23 mouse cellular contexts compared by ENCODE assay signal in the genomic region with DNA sequence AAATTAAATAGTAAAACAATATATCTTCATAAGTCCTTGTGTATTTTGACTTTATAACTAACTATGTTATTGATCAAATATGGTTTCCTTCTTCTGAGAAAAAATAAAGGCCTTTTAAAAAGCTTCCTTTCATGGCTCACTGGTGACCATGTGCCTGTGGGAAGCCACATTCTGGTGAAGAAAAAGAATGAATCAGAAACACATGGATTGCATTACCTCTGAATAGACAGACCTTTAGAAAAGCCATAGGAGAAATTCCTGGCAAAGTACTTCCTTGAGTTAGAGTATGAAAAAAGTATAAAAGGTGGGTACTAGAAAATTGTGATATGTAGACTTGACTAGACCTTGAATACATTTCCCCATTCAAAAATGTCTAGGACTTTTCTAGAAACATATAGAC. TPM values are rescaled to one million over a fixed set of nuclear protein-coding genes. Genes with fewer than 3 reads are reported as not detected.
DNase-seq lines count a peak whose midpoint lies in the region; ATAC-seq and TF ChIP-seq lines count a peak whose summit lies in the region.
"Had no signal": no experiment of that assay in that cellular context is flagged by ENCODE, and none has a peak within 500 bp of the region (broad histone marks: within the 10 kb centered on the region; RNA-seq: fewer than 3 reads in every experiment).

No protein-coding gene starts in this region.

- no peaks in the 10 kb centered on the region for H3K4me1 ChIP-seq in embryonic facial prominence, embryonic 11.5 days (ENCODE audit: control insufficient read depth, insufficient read depth, low read length)
- peaks cover 9% of the 10 kb centered on the region; the same call in 1 of the 2 replicates for H3K4me1 ChIP-seq in embryonic facial prominence, embryonic 10.5 days
- peaks cover 11% of the 10 kb centered on the region; the same call in 1 of the 2 replicates for H3K4me1 ChIP-seq in embryonic facial prominence, embryonic 14.5 days (ENCODE audit: control insufficient read depth, insufficient read depth, low read length)
- H3K4me1 ChIP-seq in stomach, postnatal 0 days (replicated peaks; ENCODE audit: control insufficient read depth, insufficient read depth): no peaks in the 10 kb centered on the region
- H3K4me1 ChIP-seq: embryonic facial prominence, embryonic 12.5 days; forebrain, embryonic 13.5 days; forebrain, embryonic 15.5 days had no signal

- H3K9ac ChIP-seq in embryonic facial prominence, embryonic 11.5 days (replicated peaks; ENCODE audit: low read length): no peak overlapping the region
- H3K9ac ChIP-seq in embryonic facial prominence, embryonic 14.5 days (ENCODE audit: low read depth, low read length): no peak overlapping the region
- H3K9ac ChIP-seq in stomach, postnatal 0 days (ENCODE audit: low read length): no peak overlapping the region
- H3K9ac ChIP-seq: embryonic facial prominence, embryonic 12.5 days; embryonic facial prominence, embryonic 15.5 days; forebrain, embryonic 13.5 days; forebrain, embryonic 15.5 days; forebrain, postnatal 0 days had no signal

- H3K4me3 ChIP-seq in embryonic facial prominence, embryonic 11.5 days (ENCODE audit: low read depth, low read length): no peak overlapping the region
- H3K4me3 ChIP-seq in embryonic facial prominence, embryonic 10.5 days: no peak overlapping the region
- H3K4me3 ChIP-seq in embryonic facial prominence, embryonic 14.5 days (ENCODE audit: low read depth, low read length): no peak overlapping the region
- no peak overlapping the region for H3K4me3 ChIP-seq in stomach, postnatal 0 days (ENCODE audit: low read depth, low read length)
- H3K4me3 ChIP-seq: embryonic facial prominence, embryonic 12.5 days; embryonic facial prominence, embryonic 15.5 days; erythroblast, embryonic 14.5 days; forebrain, embryonic 13.5 days; forebrain, embryonic 15.5 days; gastrocnemius, adult 2 months had no signal

- TF ChIP-seq EP300 in stomach, postnatal 0 days (optimal IDR thresholded peaks at IDR 0.05): no peak

- H3K27me3 ChIP-seq in embryonic facial prominence, embryonic 11.5 days (ENCODE audit: control insufficient read depth, insufficient read depth, low read length): no peaks in the 10 kb centered on the region
- H3K27me3 ChIP-seq in embryonic facial prominence, embryonic 10.5 days (replicated peaks; ENCODE audit: low read depth, poor library complexity, severe bottlenecking): no peaks in the 10 kb centered on the region
- H3K27me3 ChIP-seq in embryonic facial prominence, embryonic 14.5 days (replicated peaks; ENCODE audit: control insufficient read depth, insufficient read depth, low read length): no peaks in the 10 kb centered on the region
- H3K27me3 ChIP-seq in stomach, postnatal 0 days (ENCODE audit: control insufficient read depth, insufficient read depth, low read length): no peaks in the 10 kb centered on the region
- H3K27me3 ChIP-seq: embryonic facial prominence, embryonic 12.5 days; embryonic facial prominence, embryonic 15.5 days; forebrain, embryonic 13.5 days; forebrain, embryonic 15.5 days had no signal

- no peak overlapping the region for H3K4me2 ChIP-seq in embryonic facial prominence, embryonic 11.5 days (ENCODE audit: low read depth, low read length)
- H3K4me2 ChIP-seq in embryonic facial prominence, embryonic 14.5 days (ENCODE audit: low read depth, low read length): no peak overlapping the region
- no peak overlapping the region for H3K4me2 ChIP-seq in stomach, postnatal 0 days (replicated peaks; ENCODE audit: low read depth)
- H3K4me2 ChIP-seq: embryonic facial prominence, embryonic 12.5 days; embryonic facial prominence, embryonic 15.5 days; forebrain, embryonic 13.5 days; forebrain, embryonic 15.5 days had no signal

- H3K27ac ChIP-seq in embryonic facial prominence, embryonic 11.5 days (replicated peaks; ENCODE audit: low read depth, low read length): no peak overlapping the region
- no peak overlapping the region for H3K27ac ChIP-seq in embryonic facial prominence, embryonic 10.5 days (replicated peaks)
- H3K27ac ChIP-seq in embryonic facial prominence, embryonic 14.5 days (replicated peaks; ENCODE audit: low read depth, low read length): no peak overlapping the region
- H3K27ac ChIP-seq in stomach, postnatal 0 days (replicated peaks): no peak overlapping the region
- H3K27ac ChIP-seq: embryonic facial prominence, embryonic 12.5 days; embryonic facial prominence, embryonic 15.5 days; forebrain, embryonic 13.5 days; forebrain, embryonic 15.5 days; gastrocnemius, adult 2 months had no signal

- no peak for TF ChIP-seq CTCF in stomach, postnatal 0 days (IDR thresholded peaks at IDR 0.05; ENCODE audit: low read depth)

- no peaks in the 10 kb centered on the region for H3K36me3 ChIP-seq in embryonic facial prominence, embryonic 11.5 days (replicated peaks; ENCODE audit: control insufficient read depth, insufficient read depth, low read depth, low read length)
- no peaks in the 10 kb centered on the region for H3K36me3 ChIP-seq in embryonic facial prominence, embryonic 10.5 days (replicated peaks)
- H3K36me3 ChIP-seq in embryonic facial prominence, embryonic 14.5 days (ENCODE audit: control insufficient read depth, insufficient read depth, low read length): no peaks in the 10 kb centered on the region
- H3K36me3 ChIP-seq in stomach, postnatal 0 days (ENCODE audit: control insufficient read depth, insufficient read depth, low read length): no peaks in the 10 kb centered on the region
- H3K36me3 ChIP-seq: embryonic facial prominence, embryonic 12.5 days; embryonic facial prominence, embryonic 15.5 days; forebrain, embryonic 15.5 days had no signal

- peak; percentile 33 for DNase-seq in embryo, embryonic 10.5 days (ENCODE audit: low spot score)
- no peak for DNase-seq in embryo, embryonic 10 days (ENCODE audit: low spot score)
- peak; percentile 68 for DNase-seq in embryonic facial prominence, embryonic 11.5 days (ENCODE audit: low spot score)
- DNase-seq in embryonic facial prominence, embryonic 10.5 days (ENCODE audit: low spot score): no peak
- DNase-seq in embryonic facial prominence, embryonic 14.5 days (ENCODE audit: low spot score): peak; percentile 20
- peak; percentile 35 for DNase-seq in forelimb bud, embryonic 11.5 days (ENCODE audit: low read depth, low spot score)
- no peak for DNase-seq in heart, adult 9 months (ENCODE audit: low spot score in 2 of 2)
- DNase-seq in stomach, postnatal 0 days (ENCODE audit: low spot score): no peak
- DNase-seq: adrenal gland, adult 2 months; adrenal gland, postnatal 14 days; adrenal gland, postnatal 36 days; cerebellum, adult 11-12 months; cerebellum, adult 2 months; cerebellum, adult 9-10 months; cerebellum, postnatal 10 days; cerebellum, postnatal 25 days; forebrain, postnatal 0 days; gastrocnemius, adult 2 months had no signal

- no peak for ATAC-seq in embryonic facial prominence, embryonic 11.5 days (replicated peaks; ENCODE audit: insufficient number of reproducible peaks, low FRiP score, low TSS enrichment, low read depth)
- no peak for ATAC-seq in embryonic facial prominence, embryonic 14.5 days (ENCODE audit: low read depth)
- no peak for ATAC-seq in stomach, postnatal 0 days (ENCODE audit: low FRiP score, low TSS enrichment)
- ATAC-seq: forebrain, embryonic 13.5 days; forebrain, embryonic 15.5 days; forebrain, postnatal 0 days had no signal

- no peaks in the 10 kb centered on the region for H3K9me3 ChIP-seq in embryonic facial prominence, embryonic 11.5 days (replicated peaks; ENCODE audit: control insufficient read depth, low read length)
- no peaks in the 10 kb centered on the region for H3K9me3 ChIP-seq in embryonic facial prominence, embryonic 10.5 days
- H3K9me3 ChIP-seq in embryonic facial prominence, embryonic 14.5 days (ENCODE audit: control insufficient read depth, low read length): no peaks in the 10 kb centered on the region
- no peaks in the 10 kb centered on the region for H3K9me3 ChIP-seq in stomach, postnatal 0 days (ENCODE audit: control insufficient read depth, low read length)
- H3K9me3 ChIP-seq: embryonic facial prominence, embryonic 12.5 days; embryonic facial prominence, embryonic 15.5 days; forebrain, embryonic 13.5 days; forebrain, embryonic 15.5 days had no signal

RNA-seq across cellular contexts. Expression of a gene that starts 32.5 kb away (rescaled TPM):
- polyA plus RNA-seq in embryonic facial prominence, embryonic 11.5 days (2014; fragmentation: Nextera tagmentation; extraction: Ambion mirVana): 208 and 214 TPM in 2 replicates
- 133 and 142 TPM in 2 replicates for polyA plus RNA-seq in embryonic facial prominence, embryonic 10.5 days (2016; fragmentation: Nextera tagmentation; extraction: Ambion mirVana)
- 99.7 and 116 TPM in 2 replicates for polyA plus RNA-seq in embryonic facial prominence, embryonic 14.5 days (2014; fragmentation: Nextera tagmentation; extraction: Ambion mirVana)
- polyA plus RNA-seq in stomach, postnatal 0 days (2015; fragmentation: Nextera tagmentation; extraction: Ambion mirVana): 34.5 and 37.0 TPM in 2 replicates
- polyA plus RNA-seq: erythroblast, embryonic 14.5 days had no signal

Comparison
In these comparisons a context has a peak if more than half of its experiments do, and no peak if none do; other contexts are left out.
1. DNase-seq: peak in embryo, embryonic 10.5 days (single experiment), embryonic facial prominence, embryonic 11.5 days (single experiment), embryonic facial prominence, embryonic 14.5 days (single experiment) and forelimb bud, embryonic 11.5 days (single experiment); none in embryo, embryonic 10 days (single experiment), embryonic facial prominence, embryonic 10.5 days (single experiment), heart, adult 9 months (0 of 2) and stomach, postnatal 0 days (single experiment).